Mouse (Mus musculus): Measurements from ENCODE around the gene Nae1. TPM values are rescaled to one million over a fixed set of nuclear protein-coding genes. Genes with fewer than 3 reads are reported as not detected.

The Nae1 gene
- polyA plus RNA-seq, 1 experiment from 2014 or later = 73.2 TPM

GRCm38 (mm10) chr8:104533551-104533950 is 886 bp downstream of the Nae1 start:
- ChIA-PET CTCF (interaction anchor here (1.1 to 1.3 kb wide), 2 partner anchors 26 to 190 kb away, joined by 4 read pairs; no protein-coding TSS in a partner anchor), POLR2A (interaction anchor here (0.7 to 1.2 kb wide), 3 partner anchors 18 to 217 kb away, joined by 3 to 4 read pairs (median 4); no protein-coding TSS in a partner anchor)
- DNase-seq (ENCODE audit: low read depth, low spot score) (no peak), ATAC-seq (peak; percentile 4)
- in situ Hi-C loops (cut with MboI; ENCODE audit: low pct_unique_long_range_greater_than_20kb) = no loop called here
- H3K27me3 ChIP-seq = no peaks in the 10 kb centered on the region
- TF ChIP-seq CTCF (IDR thresholded peaks at IDR 0.05) = no peak

DNA sequence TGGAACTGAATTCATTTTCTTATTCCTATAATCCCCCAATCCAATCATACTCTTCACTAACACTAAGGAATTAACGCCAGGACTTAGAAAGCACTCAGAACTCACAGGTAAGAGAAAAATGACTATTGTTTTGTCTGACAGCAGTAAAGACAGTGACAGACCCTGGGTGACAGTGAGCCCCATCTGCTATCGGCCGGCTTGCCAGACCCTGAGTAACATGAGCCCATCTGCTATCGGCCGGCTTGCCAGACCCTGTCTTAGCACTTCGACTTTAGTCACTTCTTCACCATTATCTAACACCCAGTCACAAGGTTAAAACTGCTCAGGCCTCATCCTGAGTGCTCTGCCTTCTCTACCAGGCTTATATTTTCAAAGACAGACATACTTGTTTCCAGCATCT is 4.8 kb downstream of the Nae1 start:
- in situ Hi-C loops (cut with MboI; ENCODE audit: low pct_unique_long_range_greater_than_20kb) = no loop called here
- TF ChIP-seq CTCF (IDR thresholded peaks at IDR 0.05) = no peak
- ChIA-PET CTCF (no interaction called here), POLR2A (no interaction called here)
- no peaks in the 10 kb centered on the region for H3K27me3 ChIP-seq
- no peak for DNase-seq (ENCODE audit: low read depth, low spot score)
- no peak for ATAC-seq

GRCm38 (mm10) chr8:104517872-104518271 is 16.6 kb downstream of the Nae1 start:
- POLR2A ChIA-PET = no interaction called here
- ATAC-seq = no peak
- in situ Hi-C loops (cut with MboI; ENCODE audit: low pct_unique_long_range_greater_than_20kb) = no loop called here

GRCm38 (mm10) chr8:104510134-104510533 is 24.3 kb downstream of the Nae1 start:
- in situ Hi-C loops (cut with MboI; ENCODE audit: low pct_unique_long_range_greater_than_20kb) = no loop called here
- ChIA-PET CTCF (interaction anchor here (1.3 kb wide), 1 partner anchor 11 kb away, joined by 4 read pairs; no protein-coding TSS in a partner anchor), POLR2A (no interaction called here)
- ATAC-seq (no peak), DNase-seq (ENCODE audit: low read depth, low spot score) (no peak)
- TF ChIP-seq CTCF (IDR thresholded peaks at IDR 0.05) = no peak
- H3K27me3 ChIP-seq = no peaks in the 10 kb centered on the region

More at GRCm38 (mm10) chr8:104517872-104518271, 16.6 kb downstream of the Nae1 start:
- DNase-seq (ENCODE audit: low read depth, low spot score) = no peak
- CTCF ChIA-PET = interaction anchor here (1.5 to 1.8 kb wide), 2 partner anchors 9 to 10 kb away, joined by 3 to 5 read pairs; no protein-coding TSS in a partner anchor
- no peak for TF ChIP-seq CTCF (IDR thresholded peaks at IDR 0.05)
- no peaks in the 10 kb centered on the region for H3K27me3 ChIP-seq

GRCm38 (mm10) chr8:104509061-104510006 is 25.1 kb downstream of the Nae1 start, which contains the start of gene Terb1:
TSS of gene Terb1 (minus strand) at chr8:104509910.
- in situ Hi-C loops (cut with MboI; ENCODE audit: low pct_unique_long_range_greater_than_20kb) = no loop called here
- no peaks in the 10 kb centered on the region for H3K27me3 ChIP-seq
- ATAC-seq (no peak), DNase-seq (ENCODE audit: low read depth, low spot score) (no peak)
- no peak for TF ChIP-seq CTCF (IDR thresholded peaks at IDR 0.05)
- ChIA-PET POLR2A (no interaction called here), CTCF (interaction anchor here (1.3 kb wide), 1 partner anchor 11 kb away, joined by 4 read pairs; no protein-coding TSS in a partner anchor)

DNA sequence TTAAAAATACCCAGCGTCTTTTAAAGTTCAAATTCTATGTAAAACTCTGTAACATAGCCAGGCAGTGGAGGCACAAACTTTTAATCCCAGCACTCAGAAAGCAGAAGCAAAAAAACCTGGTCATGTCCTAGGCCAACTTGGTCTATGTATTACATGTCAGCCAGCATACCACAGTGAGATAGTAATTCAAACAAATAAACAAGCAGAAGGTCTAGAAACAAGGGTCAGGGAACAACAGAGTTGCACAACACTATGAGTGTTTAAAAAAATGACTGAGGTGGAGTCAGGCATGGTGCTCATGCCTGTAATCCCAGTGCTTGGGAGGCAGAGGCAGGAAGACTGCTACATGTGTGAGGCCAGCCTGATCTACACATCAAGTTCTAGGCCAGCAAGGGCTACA is 55.3 kb downstream of the Nae1 start:
- ChIA-PET POLR2A (no interaction called here), CTCF (no interaction called here)
- DNase-seq (ENCODE audit: low read depth, low spot score) (no peak), ATAC-seq (no peak)
- TF ChIP-seq CTCF (IDR thresholded peaks at IDR 0.05) = no peak
- H3K27me3 ChIP-seq = no peaks in the 10 kb centered on the region
- in situ Hi-C loops (cut with MboI; ENCODE audit: low pct_unique_long_range_greater_than_20kb) = no loop called here

GRCm38 (mm10) chr8:104472465-104472864 is 62.0 kb downstream of the Nae1 start:
- CTCF ChIA-PET = no interaction called here
- H3K27me3 ChIP-seq = no peaks in the 10 kb centered on the region
- ATAC-seq (no peak), DNase-seq (ENCODE audit: low read depth, low spot score) (no peak)
- no peak for TF ChIP-seq CTCF (IDR thresholded peaks at IDR 0.05)
- POLR2A ChIA-PET = no interaction called here
- in situ Hi-C loops (cut with MboI; ENCODE audit: low pct_unique_long_range_greater_than_20kb) = no loop called here

DNA sequence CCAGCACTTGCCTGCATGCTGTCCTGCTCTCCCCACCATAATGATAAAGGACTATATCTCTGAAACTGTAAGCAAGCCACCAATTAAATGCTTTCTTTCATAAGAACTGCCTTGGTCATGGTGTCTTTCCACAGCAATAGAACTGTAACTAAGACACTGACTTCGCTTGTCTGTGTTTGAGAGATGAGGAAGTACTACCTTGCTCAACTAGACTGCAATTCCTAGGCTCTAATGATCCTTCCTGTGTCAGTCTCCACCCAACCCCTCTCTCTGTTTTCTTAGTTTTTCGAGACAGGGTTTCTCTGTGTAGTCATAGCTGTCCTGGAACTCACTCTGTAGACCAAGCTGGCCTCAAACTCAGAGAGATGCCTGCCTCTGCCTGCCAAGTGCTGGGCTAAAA is 67.0 kb downstream of the Nae1 start:
- in situ Hi-C loops (cut with MboI; ENCODE audit: low pct_unique_long_range_greater_than_20kb) = no loop called here
- DNase-seq (ENCODE audit: low read depth, low spot score) = no peak
- CTCF ChIA-PET = interaction anchor here (1.1 to 1.2 kb wide), 2 partner anchors 14 to 19 kb away, joined by 3 to 4 read pairs; no protein-coding TSS in a partner anchor

More for the DNA sequence above, 67.0 kb downstream of the Nae1 start:
- H3K27me3 ChIP-seq = no peaks in the 10 kb centered on the region
- ATAC-seq = no peak
- POLR2A ChIA-PET = no interaction called here
- no peak for TF ChIP-seq CTCF (IDR thresholded peaks at IDR 0.05)

Other genes starting within 250 kb of the Nae1 start
- not detected for gene Cmtm2a, start 241.5 kb downstream of the Nae1 start, polyA plus RNA-seq (2021)
- gene Gm45711, start 224.6 kb downstream of the Nae1 start, polyA plus RNA-seq (2021) = not detected
- 0.14 TPM for gene Cmtm1, start 224.5 kb downstream of the Nae1 start, polyA plus RNA-seq (2021)
- not detected for gene Gm11020, start 213.1 kb downstream of the Nae1 start, polyA plus RNA-seq (2021)
- not detected for gene Cmtm2b, start 212.4 kb downstream of the Nae1 start, polyA plus RNA-seq (2021)
- gene Cmtm3, start 195.2 kb downstream of the Nae1 start, polyA plus RNA-seq (2021) = 120 TPM
- 39.8 TPM for gene Cmtm4, start 138.8 kb downstream of the Nae1 start, polyA plus RNA-seq (2021)
- 93.1 TPM for gene Dync1li2, start 91.6 kb downstream of the Nae1 start, polyA plus RNA-seq (2021)
- 0.46 TPM for gene Terb1, start 24.7 kb downstream of the Nae1 start, polyA plus RNA-seq (2021)
- gene Car7, start 52 bp upstream of the Nae1 start, polyA plus RNA-seq (2021) = 1.2 TPM
- gene Pdp2, start 56.8 kb upstream of the Nae1 start, polyA plus RNA-seq (2021) = 3.5 TPM
- gene Cdh16, start 89.8 kb upstream of the Nae1 start, polyA plus RNA-seq (2021) = 738 TPM
- 56.1 TPM for gene Rrad, start 96.7 kb upstream of the Nae1 start, polyA plus RNA-seq (2021)
- gene Ciao2b, start 107.3 kb upstream of the Nae1 start, polyA plus RNA-seq (2021) = 117 TPM
- gene Ces2a, start 199.4 kb upstream of the Nae1 start, polyA plus RNA-seq (2021) = not detected

Data from Patski (cell line).